Mouse (Mus musculus) liver, adult 2 months (tissue): ENCODE measurements around the gene 1700029J07Rik.

Experiments
- CTCF ChIP-seq: fragments of 200-500 bp; IDR thresholded peaks from 2 replicates; pipeline ENCODE4 v1.5.1; 2011; ENCODE audit warnings: low read depth, low read length, control low read depth
- POLR2A ChIP-seq: fragments of 200-500 bp; IDR thresholded peaks from 2 replicates; pipeline ENCODE4 v1.6.1; 2011; ENCODE audit warnings: low read length, control low read depth; ENCODE audit not compliant: insufficient read depth; ENCODE audit errors: extremely low read depth

GRCm38 (mm10) chr8:45934582-45935014 lies 40.5 kb downstream of the 1700029J07Rik start, which contains the start of gene Ccdc110:
- peak; percentile 100 for TF ChIP-seq CTCF
- no peak for TF ChIP-seq POLR2A
